Mouse (Mus musculus) liver, embryonic 16.5 days (tissue): Measurements from ENCODE around the gene Aldh1l2. TPM values are rescaled to one million over a fixed set of nuclear protein-coding genes. Genes with fewer than 3 reads are reported as not detected.

ENCODE experiments used
- ATAC-seq: fragments of 200-750 bp; cut with Nextera tagmentation; 2 replicates; pipeline ENCODE4 v1.8.0; 2017; ENCODE audit warnings: low read depth, mild to moderate bottlenecking, moderate number of reproducible peaks, moderate library complexity
- H3K27ac ChIP-seq: fragments of 300-500 bp; sonication (generic); 2 replicates; pipeline ENCODE4 v1.5.1; 2014; ENCODE audit warnings: mild to moderate bottlenecking, low read length
- H3K27me3 ChIP-seq: fragments of 300-500 bp; sonication (generic); 2 replicates; pipeline ENCODE4 v1.6.1; 2014; ENCODE audit warnings: low read depth, low read length, mixed read lengths; ENCODE audit not compliant: control insufficient read depth, insufficient read depth
- H3K36me3 ChIP-seq: fragments of 300-500 bp; sonication (generic); 2 replicates; pipeline ENCODE4 v1.6.1; 2014; ENCODE audit warnings: mild to moderate bottlenecking; ENCODE audit not compliant: control insufficient read depth, insufficient read depth
- H3K4me1 ChIP-seq: fragments of 300-500 bp; sonication (generic); 2 replicates; pipeline ENCODE4 v1.6.1; 2014; ENCODE audit warnings: low read depth, low read length, mixed read lengths; ENCODE audit not compliant: control insufficient read depth
- H3K4me2 ChIP-seq: fragments of 300-500 bp; sonication (generic); 2 replicates; pipeline ENCODE4 v1.6.1; 2014; ENCODE audit warnings: low read depth, low read length, mixed read lengths
- H3K4me3 ChIP-seq: fragments of 300-500 bp; sonication (generic); 2 replicates; pipeline ENCODE4 v1.5.1; 2014; ENCODE audit warnings: low read depth, mild to moderate bottlenecking, low read length
- H3K9ac ChIP-seq: fragments of 300-500 bp; sonication (generic); 2 replicates; pipeline ENCODE4 v1.6.1; 2014; ENCODE audit warnings: low read depth, low read length
- H3K9me3 ChIP-seq: fragments of 300-500 bp; sonication (generic); replicated peaks from 2 replicates; pipeline ENCODE4 v1.6.1; 2016; ENCODE audit warnings: low read length; ENCODE audit not compliant: control insufficient read depth
- WGBS: fragments of 180-500 bp; shearing (Covaris S2); extraction: QIAGEN DNeasy Blood & Tissue Kit; methylation state at CpG from one replicate; pipeline ENCODE4 v1.1.7; 2014; ENCODE audit not compliant: insufficient replicate concordance; 5-methylcytosine and 5-hydroxymethylcytosine counted together
- polyA plus RNA-seq: library from polyadenylated mRNA; unstranded; fragments of >200 nt; fragmentation: Nextera tagmentation; extraction: Ambion mirVana; gene quantifications from 2 replicates; pipeline ENCODE4 v1.2.1, GENCODE M21; 2015

Aldh1l2 gene
- 0.36 and 0.44 TPM in 2 replicates for polyA plus RNA-seq

GRCm38 (mm10) chr10:83533910-83534283 lies at the start of gene Aldh1l2:
Aldh1l2 (minus strand) TSS chr10:83534140.
- Histone ChIP-seq H3K9me3 (no peaks in the 10 kb centered on the region), H3K27me3 (peaks cover 25% of the 10 kb centered on the region), H3K36me3 (no peaks in the 10 kb centered on the region), H3K4me2 (peak within 1 kb of the TSS; percentile 71), H3K4me1 (no peaks in the 10 kb centered on the region), H3K27ac (no peak within 1 kb of the TSS), H3K4me3 (peak within 1 kb of the TSS; percentile 47), H3K9ac (no peak within 1 kb of the TSS)
- 1% methylated on average over 21 of the region's 21 CpGs for WGBS
- peak; percentile 89 for ATAC-seq

- WGBS, result 72% methylated on average over 7 of the region's 7 CpGs
- H3K9ac ChIP-seq, result no peak overlapping the region
- H3K27me3 ChIP-seq, result no peaks in the 10 kb centered on the region
- peaks cover 14% of the 10 kb centered on the region for H3K36me3 ChIP-seq
- no peak overlapping the region for H3K4me2 ChIP-seq
- no peak for ATAC-seq
- H3K4me3 ChIP-seq, result no peak overlapping the region
- no peaks in the 10 kb centered on the region for H3K9me3 ChIP-seq
- no peaks in the 10 kb centered on the region for H3K4me1 ChIP-seq
- no peak overlapping the region for H3K27ac ChIP-seq
These were observed 31.8 kb upstream of the Aldh1l2 start for GRCm38 (mm10) chr10:83565449-83566441.

GRCm38 (mm10) chr10:83563005-83563404 lies 29.1 kb upstream of the Aldh1l2 start:
- Histone ChIP-seq H3K27me3 (no peaks in the 10 kb centered on the region), H3K9me3 (no peaks in the 10 kb centered on the region), H3K27ac (no peak overlapping the region), H3K4me3 (no peak overlapping the region), H3K36me3 (peaks cover 17% of the 10 kb centered on the region), H3K4me1 (no peaks in the 10 kb centered on the region), H3K9ac (no peak overlapping the region), H3K4me2 (no peak overlapping the region)
- no peak for ATAC-seq

- peaks cover 2% of the 10 kb centered on the region; the same call in 1 of the 2 replicates for H3K36me3 ChIP-seq
- H3K9me3 ChIP-seq, result no peaks in the 10 kb centered on the region
- 53% methylated on average over 3 of the region's 3 CpGs for whole genome bisulfite sequencing
- peak overlapping the region; percentile 81; the same call in 1 of the 2 replicates for H3K4me2 ChIP-seq
- H3K4me1 ChIP-seq, result peaks cover 4% of the 10 kb centered on the region; the same call in 1 of the 2 replicates
- no peak overlapping the region for H3K4me3 ChIP-seq
- ATAC-seq, result no peak
- no peak overlapping the region for H3K9ac ChIP-seq
- no peaks in the 10 kb centered on the region for H3K27me3 ChIP-seq
- H3K27ac ChIP-seq, result no peak overlapping the region
These were observed 11.4 kb upstream of the Aldh1l2 start for GRCm38 (mm10) chr10:83545341-83545740.

GRCm38 (mm10) chr10:83544103-83544479 lies 10.2 kb upstream of the Aldh1l2 start:
- Histone ChIP-seq H3K27ac (peak overlapping the region; percentile 78), H3K4me1 (peaks cover 4% of the 10 kb centered on the region; the same call in 1 of the 2 replicates), H3K36me3 (peaks cover 2% of the 10 kb centered on the region; the same call in 1 of the 2 replicates), H3K9me3 (no peaks in the 10 kb centered on the region), H3K4me2 (peak overlapping the region; percentile 81), H3K27me3 (no peaks in the 10 kb centered on the region), H3K9ac (peak overlapping the region; percentile 90), H3K4me3 (peak overlapping the region; percentile 88)
- peak; percentile 82 for ATAC-seq
- under 1% methylated on average over 33 of the region's 41 CpGs for WGBS

GRCm38 (mm10) chr10:83543439-83544102 lies 9.6 kb upstream of the Aldh1l2 start, which contains the start of gene Washc4:
Washc4 (plus strand) TSS chr10:83543752.
- H3K27ac ChIP-seq, result peak within 1 kb of the TSS; percentile 78
- WGBS, result 3% methylated on average over 47 of the region's 49 CpGs
- H3K9ac ChIP-seq, result peak within 1 kb of the TSS; percentile 90
- H3K4me3 ChIP-seq, result peak within 1 kb of the TSS; percentile 88
- peak; percentile 99 for ATAC-seq
- peak within 1 kb of the TSS; percentile 81 for H3K4me2 ChIP-seq
- H3K4me1 ChIP-seq, result peaks cover 4% of the 10 kb centered on the region; the same call in 1 of the 2 replicates
- H3K9me3 ChIP-seq, result no peaks in the 10 kb centered on the region
- peaks cover 2% of the 10 kb centered on the region; the same call in 1 of the 2 replicates for H3K36me3 ChIP-seq
- no peaks in the 10 kb centered on the region for H3K27me3 ChIP-seq

- Histone ChIP-seq H3K27me3 (no peaks in the 10 kb centered on the region), H3K27ac (no peak overlapping the region), H3K4me3 (no peak overlapping the region), H3K36me3 (no peaks in the 10 kb centered on the region), H3K9ac (no peak overlapping the region), H3K9me3 (no peaks in the 10 kb centered on the region), H3K4me1 (peaks cover 4% of the 10 kb centered on the region; the same call in 1 of the 2 replicates), H3K4me2 (no peak overlapping the region)
- ATAC-seq, result no peak
- 61% methylated on average over 7 of the region's 7 CpGs for WGBS
These were observed 8.3 kb upstream of the Aldh1l2 start for GRCm38 (mm10) chr10:83542241-83542640.

- Histone ChIP-seq H3K27me3 (no peaks in the 10 kb centered on the region), H3K4me1 (peaks cover 3% of the 10 kb centered on the region; the same call in 1 of the 2 replicates), H3K4me3 (no peak overlapping the region), H3K27ac (no peak overlapping the region), H3K9ac (no peak overlapping the region), H3K4me2 (no peak overlapping the region), H3K36me3 (no peaks in the 10 kb centered on the region), H3K9me3 (no peaks in the 10 kb centered on the region)
- 40% methylated on average over 3 of the region's 3 CpGs for WGBS
- ATAC-seq, result no peak
These were observed 6.2 kb upstream of the Aldh1l2 start for GRCm38 (mm10) chr10:83540092-83540491.
